Mouse (Mus musculus) stomach, postnatal 0 days (tissue): ENCODE measurements at regions not wholly inside any gene's neighbourhood (a gene's known extent, or its start where the extent isn't known, plus 50 kb on each side); places are given as distances from the start of the nearest gene placed in this dataset.

Source experiments
- CTCF ChIP-seq: IDR thresholded peaks from 2 replicates; pipeline ENCODE4 v1.5.1; 2016; ENCODE audit warnings: antibody characterized with exemption, low read depth, mild to moderate bottlenecking, moderate library complexity
- EP300 ChIP-seq: optimal IDR thresholded peaks from 2 replicates; pipeline ENCODE3; 2016; ENCODE audit warnings: antibody characterized with exemption

GRCm38 (mm10) chr6:24318862-24319261, 151.0 kb upstream of the Slc13a1 start:
- TF ChIP-seq CTCF (no peak), EP300 (no peak)
